ENCODE assay signal across 8 mouse cellular contexts in genomic region chr2:129198436-129199327, GRCm38 (mm10). TPM values are rescaled to one million over a fixed set of nuclear protein-coding genes. Genes with fewer than 3 reads are reported as not detected.
DNase-seq lines count a peak whose midpoint lies in the region; ATAC-seq lines count a peak whose summit lies in the region.

Gene Slc20a1 (plus strand): TSS chr2:129198764.

- ATAC-seq in hindbrain, embryonic 12.5 days (ENCODE audit: low FRiP score) = peak; percentile 99

- peak within 1 kb of the TSS; percentile 91 for H3K9ac ChIP-seq in hindbrain, embryonic 12.5 days

- peak; percentile 99 for DNase-seq in Muller cell, postnatal 12 days (ENCODE audit: inconsistent ontology term)
- DNase-seq in cerebellum, adult 9-11 months = peak; percentile 99
- DNase-seq in frontal cortex, postnatal 10 days (ENCODE audit: low spot score in 2 of 2) = peak; percentile 99
- peak; percentile 98 to 99 for DNase-seq in layer of hippocampus, postnatal 14 days (ENCODE audit: low spot score in 2 of 2)
- peak; percentile 99 for DNase-seq in lung, postnatal 14 days
- peak; percentile 98 for DNase-seq in retina, adult 2 months (ENCODE audit: low read depth, low spot score)
- peak; percentile 98 for DNase-seq in thymus, postnatal 36 days

- WGBS in hindbrain, embryonic 12.5 days = under 1% methylated on average over 89 of the region's 96 CpGs

- H3K4me3 ChIP-seq in hindbrain, embryonic 12.5 days = peak within 1 kb of the TSS; percentile 87

- peak within 1 kb of the TSS; percentile 78 for H3K4me2 ChIP-seq in hindbrain, embryonic 12.5 days (replicated peaks)

- peak within 1 kb of the TSS; percentile 93 for H3K27ac ChIP-seq in hindbrain, embryonic 12.5 days

- H3K27me3 ChIP-seq in hindbrain, embryonic 12.5 days = no peaks in the 10 kb centered on the region

- H3K4me1 ChIP-seq in hindbrain, embryonic 12.5 days = peaks cover 13% of the 10 kb centered on the region

- H3K9me3 ChIP-seq in hindbrain, embryonic 12.5 days (replicated peaks) = no peaks in the 10 kb centered on the region

- H3K36me3 ChIP-seq in hindbrain, embryonic 12.5 days = peaks cover 23% of the 10 kb centered on the region

RNA-seq across cellular contexts. Expression of gene Slc20a1, which starts in this region (rescaled TPM):
- polyA plus RNA-seq in hindbrain, embryonic 12.5 days (2016; fragmentation: Nextera tagmentation; extraction: Ambion mirVana) = 49.3 and 53.1 TPM in 2 replicates
- total RNA-seq in layer of hippocampus, postnatal 14 days (2021) = 100 to 1,000 TPM; 110 to 130 TPM

Comparison
In these comparisons a context has a peak if more than half of its experiments do, and no peak if none do; other contexts are left out.
1. Peak in every context shown above with its lines: DNase-seq, ATAC-seq, H3K4me3 ChIP-seq and H3K27ac ChIP-seq.